Mouse (Mus musculus): ENCODE measurements around the gene Pigu.

GRCm38 (mm10) chr2:155249588-155249987, 107.6 kb downstream of the Pigu start:
- no peak for TF ChIP-seq CTCF (IDR thresholded peaks at IDR 0.05)
- no peak for TF ChIP-seq EP300 (IDR thresholded peaks at IDR 0.05)
